Mouse (Mus musculus): ENCODE measurements at regions not wholly inside any gene's neighbourhood (a gene's known extent, or its start where the extent isn't known, plus 50 kb on each side); places are given as distances from the start of the nearest gene placed in this dataset.

DNA sequence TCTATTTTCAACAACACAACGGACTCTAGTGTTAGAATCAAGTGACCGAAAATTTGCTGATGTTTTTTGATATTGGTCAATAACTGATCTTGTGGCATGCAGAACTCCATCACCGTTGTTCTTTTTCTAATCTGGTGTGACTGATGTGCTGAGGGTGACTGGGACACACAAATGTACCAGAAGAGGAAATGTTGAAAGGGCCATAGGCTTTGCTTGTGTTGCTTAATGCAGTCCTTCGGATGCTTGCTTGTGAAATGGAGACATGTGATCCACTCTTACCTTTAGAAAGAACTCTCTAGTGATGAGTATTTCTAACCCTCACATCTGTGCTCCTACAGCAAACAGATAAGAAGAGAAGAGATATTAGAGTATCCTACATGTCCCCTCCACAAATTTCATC is 145.9 kb upstream of the Thbs1 start:
- TF ChIP-seq POLR2A (IDR thresholded peaks at IDR 0.05; ENCODE audit: extremely low read depth, insufficient read depth, low read length) (no peak), CTCF (IDR thresholded peaks at IDR 0.05; ENCODE audit: extremely low read depth, insufficient read depth, low read length) (no peak)
